Mouse (Mus musculus): ENCODE results near the gene Atp6v1fnb. TPM values are rescaled to one million over a fixed set of nuclear protein-coding genes. Genes with fewer than 3 reads are reported as not detected.

The Atp6v1fnb gene
- total and polyA plus RNA-seq, 3 experiments: 0.46 TPM; not detected in 2

- peak; percentile 94 for DNase-seq
These were observed 3.5 kb upstream of the Atp6v1fnb start, which contains the start of gene Atp6v1f for GRCm38 (mm10) chr6:29467583-29468354. TSS of gene Atp6v1f (plus strand) at chr6:29467718.

- DNase-seq: no peak
These were observed 2.4 kb upstream of the Atp6v1fnb start for GRCm38 (mm10) chr6:29468851-29469250.

- peak; percentile 93 for DNase-seq
These were observed 2.9 kb downstream of the Atp6v1fnb start for GRCm38 (mm10) chr6:29473941-29474691.

- DNase-seq: peak; percentile 26
These were observed 3.5 kb downstream of the Atp6v1fnb start for GRCm38 (mm10) chr6:29474736-29475135.

GRCm38 (mm10) chr6:29482691-29483090 is 11.5 kb downstream of the Atp6v1fnb start:
- no peak for DNase-seq

DNA sequence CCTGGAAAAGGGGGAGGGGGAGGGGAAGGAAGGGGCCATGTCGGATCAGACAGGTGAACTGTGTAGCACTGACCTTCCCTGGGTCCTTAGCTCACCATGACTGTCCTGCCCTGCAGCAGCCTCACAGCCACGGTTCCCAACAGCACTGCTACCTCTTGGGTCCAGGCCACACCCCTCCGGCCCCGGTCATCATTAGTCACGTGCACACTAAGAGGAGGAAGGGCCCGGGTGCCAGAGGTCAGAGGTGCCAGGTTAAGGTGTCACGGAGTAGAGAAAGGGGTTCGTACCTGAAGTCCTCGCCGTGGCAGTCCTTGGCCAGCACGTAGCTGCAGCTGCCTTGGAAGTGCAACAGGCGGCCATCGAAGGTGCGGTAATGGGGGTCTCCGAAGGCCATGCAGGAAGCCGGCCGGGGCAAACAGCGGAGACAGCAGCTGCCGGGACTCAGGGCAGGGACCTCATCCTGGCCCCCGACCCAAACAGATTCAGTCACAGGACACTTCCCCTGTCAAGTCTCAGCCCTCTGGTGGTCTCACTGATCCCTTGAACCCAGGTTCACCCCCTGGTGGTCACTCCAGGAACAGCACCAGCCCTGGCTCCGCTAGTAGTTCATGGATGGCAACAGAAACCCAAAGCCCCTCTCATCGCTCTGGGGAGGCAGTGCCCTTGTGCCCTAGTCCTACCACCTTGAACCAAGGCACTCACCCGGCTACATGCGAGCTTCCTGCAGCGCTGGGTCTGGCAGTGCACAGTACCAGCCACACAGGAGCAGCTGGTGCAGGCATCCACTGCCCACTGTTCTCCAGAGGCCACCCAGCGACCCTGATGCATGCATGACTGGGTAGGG is 13.7 kb downstream of the Atp6v1fnb start:
- DNase-seq: peak; percentile 54

GRCm38 (mm10) chr6:29485951-29486350 is 14.7 kb downstream of the Atp6v1fnb start:
- DNase-seq: no peak

DNA sequence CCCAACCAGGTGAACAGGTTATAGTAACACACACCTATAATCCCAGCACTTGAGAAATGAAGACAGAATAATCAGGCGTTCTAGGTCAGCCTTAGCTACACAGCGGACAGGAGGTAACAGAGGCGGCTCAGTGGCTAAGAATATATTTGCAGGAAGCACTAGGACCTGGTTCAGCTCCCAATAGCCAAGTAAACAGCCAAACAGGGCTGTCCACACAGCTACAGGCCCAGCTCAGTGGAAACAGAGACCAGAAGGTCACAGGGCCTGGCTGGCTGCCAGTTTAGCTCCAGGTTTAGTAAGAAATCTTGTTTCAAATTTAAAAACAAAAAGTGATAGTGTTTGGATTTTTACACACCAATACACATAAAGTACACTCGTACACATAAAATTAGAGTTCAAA is 22.9 kb downstream of the Atp6v1fnb start:
- peak; percentile 50 for DNase-seq

- DNase-seq: no peak
These were observed 25.0 kb downstream of the Atp6v1fnb start for GRCm38 (mm10) chr6:29496270-29496669.

DNA sequence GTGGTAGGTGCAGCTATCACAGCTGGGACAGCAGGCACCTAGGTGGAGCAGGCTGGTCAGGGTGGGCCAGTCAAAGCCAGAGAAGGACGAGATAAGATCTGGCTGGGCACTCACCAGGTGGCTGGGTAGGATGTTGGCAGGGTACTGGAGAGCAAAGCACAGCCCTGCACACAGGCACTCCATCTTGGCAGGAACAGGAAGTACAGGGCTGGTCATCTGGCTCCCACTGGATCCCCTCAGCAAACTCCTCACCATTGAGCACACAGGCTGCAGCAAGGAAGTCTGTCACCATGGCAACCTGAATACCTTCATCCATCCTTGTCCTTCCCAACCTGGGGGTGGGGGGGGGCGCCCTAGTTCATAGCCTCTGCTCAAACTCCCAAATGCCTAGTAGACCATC is 26.6 kb downstream of the Atp6v1fnb start:
- DNase-seq: no peak

GRCm38 (mm10) chr6:29500177-29500576 is 28.9 kb downstream of the Atp6v1fnb start:
- DNase-seq: no peak

DNA sequence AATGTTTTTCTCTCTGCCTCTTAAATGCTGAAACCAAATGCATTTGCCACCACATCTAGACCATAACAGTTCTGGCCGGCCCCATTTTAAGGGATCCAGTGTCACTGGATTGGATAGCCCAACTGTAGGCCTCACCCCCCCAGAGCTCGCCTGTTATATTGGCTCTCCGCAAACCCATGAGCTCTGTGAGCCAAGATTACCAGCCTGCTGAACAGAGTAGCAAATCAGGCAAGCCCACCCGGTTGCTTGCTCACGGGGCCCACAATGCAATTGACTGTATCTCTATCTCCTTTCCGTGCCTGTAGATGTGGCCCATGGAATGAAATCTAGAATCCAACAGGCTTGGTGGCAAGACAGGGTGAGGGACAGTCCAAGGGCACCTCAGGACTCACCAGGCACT is 29.6 kb downstream of the Atp6v1fnb start:
- no peak for DNase-seq

GRCm38 (mm10) chr6:29501599-29501998 is 30.4 kb downstream of the Atp6v1fnb start:
- DNase-seq: no peak

DNA sequence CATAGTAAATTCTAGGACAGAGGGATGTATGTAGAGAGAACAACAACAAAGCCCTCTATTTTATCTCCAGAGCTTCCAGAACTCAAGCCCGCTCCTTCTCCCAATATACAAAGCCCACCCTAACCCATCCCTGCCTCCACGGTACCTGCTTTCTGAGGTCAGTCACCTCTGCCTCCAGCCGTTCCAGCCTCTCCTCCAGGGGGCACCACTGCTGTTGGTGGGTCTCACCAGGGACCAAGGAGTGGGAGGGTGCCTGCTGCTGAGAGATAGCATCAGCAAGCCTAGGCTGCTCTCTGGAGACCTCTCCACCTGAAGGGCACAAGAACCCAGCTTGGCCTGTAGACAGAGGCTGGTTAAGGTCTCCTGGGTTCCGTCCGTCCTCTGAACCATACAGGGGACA is 34.3 kb downstream of the Atp6v1fnb start:
- DNase-seq: no peak

GRCm38 (mm10) chr6:29506834-29507233 is 35.6 kb downstream of the Atp6v1fnb start:
- DNase-seq: no peak

DNA sequence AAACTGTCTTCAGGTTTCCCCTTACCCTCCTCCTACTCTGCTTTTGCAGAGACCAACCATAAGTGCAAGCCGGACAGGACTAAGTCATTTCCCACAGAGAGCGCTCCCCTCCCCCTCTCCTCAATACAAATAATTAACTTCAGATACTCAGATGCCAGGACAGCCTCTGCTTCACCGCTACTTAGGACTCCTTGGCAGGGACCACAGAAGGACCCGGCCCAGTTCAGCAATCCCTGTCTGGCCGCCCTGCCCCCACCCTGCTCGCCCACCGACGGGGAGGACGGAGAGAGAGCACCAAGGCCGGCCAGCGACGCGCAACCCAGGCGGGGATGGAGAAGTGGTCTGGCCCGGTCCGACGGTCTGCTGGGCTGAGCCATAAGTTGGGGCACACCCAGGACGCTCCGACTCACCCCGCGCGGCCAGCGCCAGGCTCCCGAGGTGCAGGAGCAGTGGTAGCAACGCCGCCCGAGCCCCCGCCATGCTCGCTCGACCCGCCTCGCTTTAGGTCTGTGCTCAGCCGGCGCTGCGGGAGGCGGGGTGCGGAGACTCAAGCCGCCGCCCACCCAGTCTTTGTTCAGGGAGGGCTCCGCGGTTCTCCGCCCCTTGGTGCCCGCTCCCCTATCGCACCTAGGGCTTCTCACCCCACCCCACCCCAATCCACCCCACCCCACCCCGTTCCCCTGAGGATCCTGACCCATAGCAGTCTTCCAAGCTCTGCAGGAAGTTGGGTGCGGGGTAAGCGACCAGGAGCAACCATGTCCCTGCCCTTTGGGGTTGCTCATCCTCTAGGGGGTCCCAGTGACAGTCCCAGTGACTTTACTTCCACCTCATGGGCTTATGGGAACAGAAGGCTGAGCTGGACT is 36.4 kb downstream of the Atp6v1fnb start, which contains the start of gene Kcp:
TSS of gene Kcp (minus strand) at position 506 of the 863 bp plus-strand sequence.
- DNase-seq: peak; percentile 18

DNA sequence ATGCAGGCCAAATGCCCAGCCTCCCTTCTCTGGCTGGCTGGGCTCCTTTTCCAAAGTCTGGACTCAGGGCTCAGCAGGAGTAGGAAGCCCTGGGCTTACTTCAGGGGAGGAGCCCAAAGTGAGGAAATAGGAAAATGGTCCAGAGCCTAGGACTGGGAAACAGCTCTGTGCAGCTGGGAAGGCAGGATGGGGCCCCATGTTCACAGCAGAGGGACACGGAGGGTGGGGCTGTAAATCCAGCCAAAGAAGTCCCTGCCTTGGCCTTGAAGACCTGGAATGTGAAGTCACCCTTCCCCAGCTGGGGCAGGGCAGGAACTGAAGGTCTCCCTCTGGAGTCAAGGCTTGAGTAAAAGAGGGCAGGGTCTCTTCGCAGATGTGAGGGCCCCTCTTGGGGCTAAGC is 37.8 kb downstream of the Atp6v1fnb start:
- DNase-seq: no peak

- DNase-seq: no peak
These were observed 42.0 kb downstream of the Atp6v1fnb start for GRCm38 (mm10) chr6:29513284-29513683.

GRCm38 (mm10) chr6:29517139-29517538 is 45.9 kb downstream of the Atp6v1fnb start:
- DNase-seq: peak; percentile 72

- no peak for DNase-seq
These were observed 51.5 kb downstream of the Atp6v1fnb start for GRCm38 (mm10) chr6:29522626-29523300.
